Mouse (Mus musculus) heart, adult 9 months (tissue): ENCODE data around the gene Syce1l.

Source experiments
- DNase-seq, 2 experiments: peaks; one replicate each; pipeline ENCODE4 v3.0.0; 2022; ENCODE audit warnings: low spot score in 2 of 2

Syce1l gene

DNA sequence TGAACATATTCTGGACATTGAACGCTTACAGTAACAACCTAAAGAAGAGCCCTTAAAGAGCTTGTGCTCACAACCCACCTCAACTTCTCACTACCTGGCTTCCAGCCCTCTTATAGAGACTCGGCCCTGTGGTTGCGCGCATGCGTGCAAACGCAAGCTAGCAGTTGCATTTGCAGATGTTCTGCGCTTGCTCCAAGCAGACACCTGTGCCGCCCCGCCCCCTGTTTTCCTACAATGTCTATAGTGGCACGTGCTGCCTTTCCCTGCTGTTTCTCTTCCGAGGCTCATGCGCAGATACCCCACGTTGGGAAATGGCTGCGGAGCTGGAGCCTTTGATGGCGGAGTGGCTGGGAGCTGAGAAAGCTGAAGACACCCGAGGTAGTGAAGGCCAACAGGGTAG lies at the start of gene Syce1l:
Gene Syce1l, plus strand, starts transcription at position 288 of the 400 bp plus-strand sequence.
- DNase-seq: no peak

DNA sequence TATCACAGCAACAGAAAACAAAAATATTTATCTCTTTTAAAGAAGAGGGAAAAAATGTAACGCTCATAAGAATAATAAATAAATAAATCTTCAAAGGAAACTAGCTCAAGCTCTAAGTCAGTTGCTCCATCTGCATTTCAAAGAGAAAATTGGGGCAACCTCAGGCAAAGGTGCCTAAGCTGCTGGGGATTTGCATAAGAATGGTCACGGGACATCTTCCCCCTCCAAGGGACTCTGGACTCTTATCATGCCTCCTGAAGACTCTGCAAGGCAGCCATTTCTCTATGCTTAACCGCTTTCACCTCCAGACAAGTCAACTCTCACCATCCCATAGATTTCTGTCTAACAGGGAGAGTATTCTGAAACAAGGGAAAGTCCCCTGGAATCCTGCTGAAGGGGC lies 44.6 kb upstream of the Syce1l start:
- no peak for DNase-seq

DNA sequence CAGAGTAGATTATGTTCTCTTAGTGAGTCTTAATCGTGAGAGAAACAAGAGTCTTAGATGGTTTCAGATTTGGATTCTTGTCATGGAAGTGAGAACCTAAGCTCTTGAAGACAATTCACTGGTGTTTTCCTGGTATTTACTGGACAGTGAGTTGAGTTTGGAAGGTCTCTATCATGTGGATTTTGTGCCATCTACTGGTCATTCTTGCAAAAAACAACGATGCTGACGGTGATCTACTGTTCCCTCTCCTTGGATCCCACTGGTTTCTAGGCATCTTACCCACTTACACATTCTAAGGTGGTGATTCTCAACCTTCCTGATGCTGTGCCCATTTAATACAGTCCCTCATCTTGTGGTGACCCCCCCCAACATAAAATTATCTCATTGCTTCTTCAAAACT lies 10.4 kb upstream of the Syce1l start:
- peak; percentile 25 to 32 for DNase-seq

DNA sequence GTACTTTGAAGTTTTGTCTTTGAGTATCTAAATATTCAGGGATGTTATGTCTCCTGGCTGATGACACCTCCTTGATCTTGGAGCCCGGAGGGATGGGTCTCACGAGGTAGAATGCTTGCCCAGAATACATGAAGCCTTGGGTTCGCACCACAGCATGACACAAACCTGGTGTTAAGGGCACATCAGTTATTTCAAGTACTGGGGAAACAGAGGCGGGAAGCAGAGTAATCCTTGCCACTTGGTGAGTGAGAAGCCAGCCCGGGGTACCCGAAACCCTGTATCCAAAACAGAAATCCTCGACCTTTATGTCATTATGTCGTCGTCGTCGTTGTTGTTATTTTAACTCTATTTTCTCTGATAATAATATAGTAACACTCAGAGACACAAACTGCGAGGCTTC lies 8.9 kb upstream of the Syce1l start:
- DNase-seq: no peak

DNA sequence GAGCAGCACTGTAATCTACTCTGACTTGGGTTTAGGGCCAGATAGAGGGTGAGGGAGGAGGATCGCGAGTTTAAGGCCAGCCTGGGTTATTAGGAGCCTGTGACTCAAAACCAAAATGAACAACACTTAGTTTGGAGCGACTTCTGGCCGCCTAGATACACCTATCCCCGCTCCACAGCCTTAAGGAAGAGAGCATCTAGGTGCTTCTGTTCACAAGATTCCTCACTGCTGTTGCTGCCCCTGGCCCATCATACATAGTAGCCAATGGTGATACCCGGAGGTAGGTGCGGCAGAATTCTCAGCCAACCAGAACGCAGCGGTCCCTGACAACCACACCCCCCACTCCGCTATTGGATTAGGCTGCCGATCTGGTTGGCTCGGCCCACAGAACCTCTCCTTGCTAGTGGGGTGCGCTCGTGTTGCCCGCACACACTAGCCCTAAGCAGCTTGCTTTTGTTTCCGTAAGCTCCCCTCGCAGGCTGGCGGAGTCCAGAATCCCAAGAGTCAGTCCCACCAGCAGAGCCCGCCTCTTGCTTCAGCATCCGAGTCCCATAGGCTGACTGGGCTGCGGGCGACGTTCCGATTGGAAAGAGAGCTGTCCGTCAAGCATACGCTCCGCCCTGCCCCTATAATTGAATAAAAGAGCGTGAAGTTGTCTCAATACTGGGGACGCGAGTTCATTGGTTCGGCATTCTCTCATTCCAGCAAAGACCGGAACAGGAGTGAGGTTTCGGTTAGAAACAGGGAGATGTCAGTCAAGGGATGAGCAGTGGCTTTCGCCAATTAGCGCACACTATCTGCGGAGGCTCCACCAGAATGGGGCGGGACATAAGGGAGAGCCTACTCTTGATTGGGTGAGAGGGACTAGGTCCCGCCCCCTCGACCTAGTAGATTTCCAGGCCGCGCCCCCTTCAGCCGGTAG lies 8.1 kb upstream of the Syce1l start, which contains the start of gene Mon1b:
Gene Mon1b, plus strand, starts transcription at position 918 of the 922 bp plus-strand sequence.
- peak; percentile 99 to 100 for DNase-seq

DNA sequence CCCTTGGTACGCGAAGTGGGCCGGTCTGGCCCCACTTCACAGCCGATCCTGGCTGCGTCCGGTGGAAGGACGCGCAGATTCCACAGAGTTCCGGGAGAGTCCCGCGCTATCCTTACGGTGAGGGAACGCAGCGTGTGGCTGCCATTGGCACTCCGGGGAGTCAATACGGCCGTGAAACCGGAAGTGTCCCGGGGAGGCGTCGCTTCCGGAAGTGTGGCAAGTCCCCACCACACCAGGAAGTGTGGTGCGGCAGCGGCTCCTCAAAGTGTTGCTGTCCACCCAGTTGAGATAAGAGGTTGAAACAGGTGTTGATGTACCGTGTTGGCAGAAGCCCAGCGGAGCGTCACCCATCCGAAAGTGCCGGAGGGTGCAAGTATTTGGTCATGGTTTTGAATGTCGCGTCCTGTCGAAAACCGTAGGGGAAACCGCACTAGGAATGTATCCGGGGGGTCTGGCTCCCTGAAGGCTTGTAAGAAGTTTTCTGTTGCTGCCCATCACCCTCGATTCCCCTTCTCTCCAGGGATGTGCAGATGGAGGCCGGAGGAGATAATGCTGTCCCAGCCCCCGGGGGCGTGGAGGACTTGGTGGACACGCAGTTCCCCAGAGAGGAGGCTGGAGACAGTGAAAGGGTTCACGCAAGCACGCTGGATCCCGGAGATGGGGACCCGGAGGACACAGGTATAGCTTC lies 7.3 kb upstream of the Syce1l start:
- no peak for DNase-seq

- DNase-seq: no peak
Observed at GRCm38 (mm10) chr8:113636280-113636628, 6.8 kb upstream of the Syce1l start.

DNA sequence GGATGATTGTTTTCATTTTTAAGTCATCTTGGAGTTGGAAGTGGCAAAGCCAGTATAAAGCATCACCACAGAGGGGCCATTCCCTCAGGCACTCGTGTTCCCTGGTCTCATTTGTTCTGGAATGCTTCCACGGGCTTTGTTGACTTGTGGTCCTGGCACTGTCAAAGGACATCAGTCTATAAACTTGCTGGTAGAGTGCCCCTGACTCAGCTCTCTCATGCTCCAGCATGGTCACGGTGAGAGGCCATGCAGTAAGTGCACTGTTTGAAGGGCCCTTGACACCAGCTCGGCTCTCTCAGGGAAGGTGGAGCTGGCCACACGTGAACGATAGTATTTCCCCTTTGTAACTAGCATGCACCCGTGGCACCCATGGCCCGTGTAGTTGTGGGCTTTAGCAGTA lies 2.7 kb upstream of the Syce1l start:
- no peak for DNase-seq

DNA sequence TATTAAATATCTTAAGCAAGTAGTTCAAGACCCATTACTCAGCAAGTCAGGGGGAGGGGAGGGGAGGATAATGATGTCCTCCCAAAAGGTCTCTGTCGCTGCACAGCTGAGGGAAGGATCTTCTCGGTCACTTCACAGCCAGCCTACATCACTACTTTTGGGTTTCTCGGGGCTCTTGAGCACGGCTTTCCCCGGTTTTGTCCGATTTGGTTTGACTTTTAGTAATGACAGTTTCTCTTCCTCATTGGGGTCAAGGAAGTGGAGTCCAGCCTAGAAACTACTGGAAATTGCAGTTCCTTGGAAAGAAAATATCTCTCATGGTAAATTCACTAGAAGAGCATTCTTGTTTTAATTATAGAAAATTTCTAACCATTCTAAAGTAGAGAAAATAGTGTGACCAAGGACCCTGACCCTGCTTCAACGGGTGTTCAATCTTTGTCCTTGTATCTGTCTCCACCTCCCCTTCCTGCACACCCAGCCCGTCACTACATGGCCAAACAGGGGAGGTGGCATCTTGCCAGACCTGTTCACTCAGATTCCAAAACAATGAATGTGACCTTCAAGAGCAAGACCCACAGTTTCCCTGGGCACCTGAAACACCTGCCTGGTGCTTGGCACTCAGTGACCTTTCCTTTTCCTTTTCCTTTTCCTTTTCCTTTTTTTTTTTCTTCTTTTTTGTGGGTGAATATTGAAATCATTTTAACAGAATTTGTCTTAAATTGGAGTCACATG lies 632 bp downstream of the Syce1l start:
- no peak for DNase-seq

GRCm38 (mm10) chr8:113645220-113645619 lies 2.2 kb downstream of the Syce1l start:
- DNase-seq: no peak

DNA sequence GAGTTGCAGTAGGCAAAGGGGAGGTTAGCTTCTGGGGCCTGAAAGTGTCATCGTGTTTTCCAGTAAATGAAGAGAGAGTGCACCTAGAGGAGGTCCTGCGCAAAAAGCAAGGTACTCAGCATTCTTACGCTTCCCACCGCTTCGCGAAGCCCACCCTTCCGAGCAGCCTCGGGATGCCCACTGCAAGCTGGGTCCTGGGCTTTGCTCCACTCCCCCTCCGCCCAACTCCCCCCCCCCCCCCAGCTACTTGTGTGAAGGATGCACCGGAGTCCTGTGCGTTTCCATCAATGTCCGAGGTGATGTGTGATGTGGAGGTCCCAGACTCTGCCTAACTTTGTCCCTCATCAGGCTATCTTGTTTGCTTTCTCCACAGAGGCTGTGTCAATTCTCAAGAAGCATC lies 9.4 kb downstream of the Syce1l start:
- DNase-seq: no peak

- DNase-seq: no peak
Observed at GRCm38 (mm10) chr8:113653151-113653550, 10.1 kb downstream of the Syce1l start.

DNA sequence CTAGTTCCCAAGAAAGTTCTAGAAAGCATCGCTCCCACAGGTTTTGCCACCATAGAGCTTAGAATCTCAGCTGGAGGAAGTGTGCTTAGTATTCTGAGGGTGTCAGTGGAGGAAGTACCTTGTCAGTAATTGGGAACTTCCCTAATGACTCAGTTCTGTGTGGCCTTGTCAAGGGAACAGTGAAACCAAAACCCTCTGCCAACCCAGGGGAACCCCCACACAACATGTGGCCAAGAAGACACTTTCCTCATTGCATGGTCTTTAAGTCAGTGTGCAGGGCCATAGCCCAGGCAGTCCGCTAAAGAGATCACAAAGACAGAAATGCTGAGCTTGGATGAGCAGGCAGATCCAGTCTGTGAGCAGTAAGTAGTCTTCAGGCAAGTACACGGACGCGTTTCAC lies 13.1 kb downstream of the Syce1l start:
- DNase-seq: no peak

- no peak for DNase-seq
Observed at GRCm38 (mm10) chr8:113656681-113657298, 13.8 kb downstream of the Syce1l start.

DNA sequence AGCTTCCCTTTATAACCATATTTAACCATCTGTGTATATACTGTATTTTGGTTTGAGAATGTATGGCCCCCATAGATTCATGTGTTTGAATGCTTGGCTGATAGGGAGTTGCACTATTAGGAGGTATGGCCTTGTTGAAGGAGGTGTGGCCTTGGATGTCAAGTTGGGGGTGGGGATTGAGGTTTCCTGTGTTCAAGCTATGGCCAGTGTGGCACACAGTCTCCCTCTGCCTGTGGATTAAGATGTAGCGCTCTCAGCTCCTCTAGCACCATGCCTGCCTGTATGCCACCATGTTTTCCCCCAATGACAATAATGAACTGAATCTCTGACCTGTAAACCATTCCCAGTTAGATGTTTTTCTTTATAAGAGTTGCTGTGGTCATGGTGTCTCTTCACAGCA lies 17.1 kb downstream of the Syce1l start:
- DNase-seq: no peak

DNA sequence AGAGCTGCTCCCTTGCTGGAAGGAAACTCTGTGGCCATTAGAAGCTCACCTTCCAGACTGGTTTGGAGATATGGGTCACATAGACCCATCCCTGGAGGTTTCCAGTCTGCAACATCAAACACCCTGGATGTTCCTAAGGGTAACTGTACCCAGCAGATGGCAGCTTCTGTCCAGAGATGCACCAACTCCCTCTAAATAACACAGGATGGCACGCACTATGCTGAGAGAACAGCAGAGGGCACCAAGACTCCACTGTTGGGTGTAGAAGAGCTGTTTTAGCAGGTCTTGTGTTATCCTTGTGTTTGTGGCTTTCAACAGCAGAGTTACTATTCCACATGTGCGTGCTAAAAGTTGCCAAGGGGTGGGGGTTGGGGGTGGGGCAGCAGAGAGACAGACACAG lies 21.5 kb downstream of the Syce1l start:
- DNase-seq: peak; percentile 25 to 58

DNA sequence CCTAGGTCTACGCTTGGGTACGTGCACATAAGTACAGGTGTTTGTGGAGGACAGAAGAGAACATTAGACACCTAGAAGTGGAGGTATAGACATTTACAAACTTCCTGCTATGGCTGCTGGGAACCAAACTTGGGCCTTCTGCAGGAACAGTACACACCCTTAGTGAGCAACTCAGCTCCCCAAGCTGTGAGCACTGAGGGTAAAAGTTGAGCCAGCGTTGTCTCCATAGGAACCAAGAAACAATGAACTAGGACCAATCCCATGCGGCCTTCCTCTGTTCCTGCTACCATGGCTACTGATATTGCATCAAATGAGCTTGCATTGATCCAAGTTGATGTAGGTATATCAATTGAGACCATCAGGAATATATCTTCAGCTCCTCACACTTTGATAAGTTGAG lies 22.0 kb downstream of the Syce1l start:
- no peak for DNase-seq

DNA sequence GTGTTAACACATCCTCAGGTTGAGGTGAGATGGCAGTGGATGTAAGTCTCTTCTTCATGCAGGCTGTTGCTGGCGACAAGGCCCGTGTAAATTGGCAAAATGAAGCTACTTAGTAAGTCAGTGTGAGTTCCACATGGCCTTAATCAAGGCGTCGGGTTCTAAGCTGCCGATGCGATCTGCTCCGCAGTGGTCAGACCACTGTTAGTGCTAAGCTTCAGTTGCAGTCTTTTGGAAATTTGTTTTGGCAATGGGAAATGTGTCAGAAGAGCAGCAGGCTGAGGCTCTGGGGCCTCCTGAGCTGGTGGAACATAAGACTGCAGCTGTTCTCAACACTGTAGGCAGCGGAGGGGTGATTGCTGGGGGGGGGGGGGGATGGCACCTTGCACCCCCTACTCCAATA lies 22.9 kb downstream of the Syce1l start:
- DNase-seq: no peak

DNA sequence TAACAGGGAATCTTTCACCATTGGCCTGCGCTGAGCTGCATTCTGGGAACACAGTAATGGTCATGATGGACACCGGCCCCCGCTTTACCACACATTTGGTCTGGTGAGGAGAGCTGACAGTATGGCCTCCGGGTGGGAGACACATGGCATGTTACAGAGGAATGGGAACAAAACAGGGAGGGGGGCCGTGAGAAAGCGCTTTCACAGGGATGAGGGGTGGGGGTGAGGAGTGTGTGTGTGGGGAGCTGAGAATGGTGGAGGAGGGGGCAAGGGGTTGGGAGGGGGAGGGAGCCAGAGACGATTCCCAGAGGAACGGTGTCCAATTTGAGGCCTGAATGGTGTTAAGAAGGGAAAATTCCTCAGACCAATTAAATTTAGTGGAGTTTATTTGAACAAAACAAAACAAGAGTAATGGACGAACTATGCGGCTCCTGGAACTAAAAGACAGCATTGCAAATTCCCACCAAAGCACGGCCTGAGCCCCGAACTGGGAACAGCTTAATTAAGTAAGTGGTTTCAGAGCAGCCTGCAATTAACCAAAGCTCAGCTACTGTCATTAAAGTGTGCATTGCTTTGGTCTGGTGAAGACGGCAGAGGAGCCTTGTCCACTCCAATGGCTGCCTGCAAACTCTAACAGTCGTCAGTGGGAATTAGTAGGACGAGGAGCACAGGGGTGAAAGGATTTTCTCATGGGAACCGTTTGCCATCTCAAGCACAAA lies 23.9 kb downstream of the Syce1l start:
- no peak for DNase-seq

GRCm38 (mm10) chr8:113669924-113670323 lies 26.9 kb downstream of the Syce1l start:
- no peak for DNase-seq

GRCm38 (mm10) chr8:113672599-113673255 lies 29.7 kb downstream of the Syce1l start:
- DNase-seq: no peak
